Mouse (Mus musculus) limb, embryonic 13.5 days (tissue): ENCODE results near the gene Npcd. TPM values are rescaled to one million over a fixed set of nuclear protein-coding genes. Genes with fewer than 3 reads are reported as not detected.

ENCODE experiments used
- ATAC-seq: fragments of 200-750 bp; cut with Nextera tagmentation; 2 replicates; pipeline ENCODE4 v1.8.0; 2017; ENCODE audit warnings: low read depth, moderate number of reproducible peaks, moderate TSS enrichment; ENCODE audit not compliant: low FRiP score
- H3K27ac ChIP-seq: fragments of 300-500 bp; sonication (generic); 2 replicates; pipeline ENCODE4 v1.5.1; 2015; ENCODE audit warnings: inconsistent platforms, mild to moderate bottlenecking, moderate library complexity
- H3K27me3 ChIP-seq: fragments of 300-500 bp; sonication (generic); 2 replicates; pipeline ENCODE4 v1.6.1; 2015; ENCODE audit warnings: mild to moderate bottlenecking, inconsistent platforms
- H3K36me3 ChIP-seq: fragments of 300-500 bp; sonication (generic); 2 replicates; pipeline ENCODE4 v1.6.1; 2015; ENCODE audit warnings: inconsistent platforms, mild to moderate bottlenecking, moderate library complexity
- H3K4me1 ChIP-seq: fragments of 300-500 bp; sonication (generic); 2 replicates; pipeline ENCODE4 v1.6.1; 2015; ENCODE audit warnings: inconsistent platforms
- H3K4me2 ChIP-seq: fragments of 300-500 bp; sonication (generic); replicated peaks from 2 replicates; pipeline ENCODE4 v1.6.1; 2015; ENCODE audit warnings: inconsistent platforms, mild to moderate bottlenecking, moderate library complexity
- H3K4me3 ChIP-seq: fragments of 300-500 bp; sonication (generic); 2 replicates; pipeline ENCODE4 v1.5.1; 2015; ENCODE audit warnings: moderate library complexity, mild to moderate bottlenecking, inconsistent platforms
- H3K9ac ChIP-seq: fragments of 300-500 bp; sonication (generic); 2 replicates; pipeline ENCODE4 v1.6.1; 2015; ENCODE audit warnings: mild to moderate bottlenecking, inconsistent platforms
- H3K9me3 ChIP-seq: fragments of 300-500 bp; sonication (generic); 2 replicates; pipeline ENCODE4 v1.6.1; 2016; ENCODE audit warnings: inconsistent platforms
- WGBS: fragments of 180-500 bp; shearing (Covaris S2); methylation state at CpG from one replicate; pipeline ENCODE4 v1.1.7; 2015; 5-methylcytosine and 5-hydroxymethylcytosine counted together
- polyA plus RNA-seq: library from polyadenylated mRNA; unstranded; fragments of >200 nt; fragmentation: Nextera tagmentation; extraction: Ambion mirVana; gene quantifications from 2 replicates; pipeline ENCODE4 v1.2.1, GENCODE M21; 2015

Gene Npcd
- polyA plus RNA-seq, 1 experiment from 2014 or later, result 0.46 TPM

DNA sequence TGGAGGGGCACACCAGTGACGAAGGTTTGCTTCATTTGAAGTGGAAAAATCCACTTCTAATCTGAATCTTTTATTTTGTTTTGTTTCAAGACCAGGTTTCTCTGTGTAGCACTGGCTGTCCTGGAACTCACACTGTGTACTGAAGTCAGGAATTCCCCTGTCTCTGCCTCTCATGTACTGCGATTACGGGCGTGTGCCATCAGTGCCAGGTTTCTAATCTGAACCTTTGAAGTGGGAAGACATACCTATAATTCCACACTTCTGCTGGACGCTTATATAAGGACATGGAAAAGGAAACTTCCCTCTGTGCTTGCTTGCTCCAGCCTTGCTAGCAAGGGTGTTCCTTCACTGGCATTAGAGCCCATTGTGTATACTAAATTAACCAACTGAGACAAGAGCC lies 24.9 kb upstream of the Npcd start:
- no peak overlapping the region for H3K4me3 ChIP-seq
- no peak overlapping the region for H3K27ac ChIP-seq
- no peaks in the 10 kb centered on the region for H3K36me3 ChIP-seq
- H3K9me3 ChIP-seq, result no peaks in the 10 kb centered on the region
- 81% methylated on average over 5 of the region's 5 CpGs for WGBS
- H3K4me1 ChIP-seq, result no peaks in the 10 kb centered on the region; the same call in 1 of the 2 replicates
- no peak for ATAC-seq
- no peaks in the 10 kb centered on the region for H3K27me3 ChIP-seq
- no peak overlapping the region for H3K4me2 ChIP-seq
- H3K9ac ChIP-seq, result no peak overlapping the region

DNA sequence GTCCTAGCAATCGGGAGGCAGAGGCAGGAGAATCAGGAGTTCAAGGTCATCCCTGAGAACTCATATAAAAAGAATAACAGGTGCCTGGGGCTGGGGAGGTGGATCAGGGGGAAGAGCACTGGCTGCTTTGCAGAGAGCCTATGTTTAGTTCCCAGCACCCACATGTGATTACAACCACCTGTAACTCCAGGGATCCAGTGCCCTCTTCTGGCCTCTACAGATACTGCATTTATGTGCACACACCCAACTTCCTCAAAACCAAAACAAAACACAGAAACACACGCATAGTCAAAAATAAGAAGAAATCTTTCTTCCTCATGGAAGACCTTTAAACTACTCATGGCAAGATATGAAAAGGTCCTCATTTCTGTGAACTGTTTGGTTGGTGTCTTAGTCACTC lies 16.1 kb upstream of the Npcd start:
- Histone ChIP-seq H3K9me3 (no peaks in the 10 kb centered on the region), H3K9ac (no peak overlapping the region), H3K27ac (no peak overlapping the region), H3K36me3 (no peaks in the 10 kb centered on the region), H3K27me3 (no peaks in the 10 kb centered on the region), H3K4me1 (peaks cover 15% of the 10 kb centered on the region), H3K4me3 (no peak overlapping the region), H3K4me2 (no peak overlapping the region)
- ATAC-seq, result no peak
- 96% methylated on average over 2 of the region's 2 CpGs for WGBS

DNA sequence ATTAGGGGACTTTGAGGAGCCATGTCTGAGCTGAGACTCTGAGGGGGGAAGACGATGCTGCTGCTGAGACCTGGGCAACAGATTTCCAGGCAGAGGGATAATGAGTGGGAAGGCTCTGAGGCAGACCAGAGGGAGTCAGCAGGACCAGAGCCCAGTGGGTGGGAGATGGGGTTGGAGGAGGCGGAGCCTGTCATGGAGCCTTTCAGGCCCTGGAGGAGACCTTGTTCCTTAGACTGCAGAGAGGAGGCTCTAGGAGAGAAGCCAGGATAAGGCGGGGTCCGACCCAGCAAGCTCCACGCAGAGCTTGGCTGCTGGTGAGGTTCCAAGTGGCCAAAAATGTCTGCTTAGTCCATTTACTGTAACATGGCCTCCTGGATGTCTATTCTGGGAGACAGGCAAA lies 13.1 kb upstream of the Npcd start:
- 21% methylated on average over 5 of the region's 5 CpGs for WGBS
- Histone ChIP-seq H3K9ac (no peak overlapping the region), H3K4me1 (peaks cover 15% of the 10 kb centered on the region), H3K9me3 (no peaks in the 10 kb centered on the region), H3K36me3 (no peaks in the 10 kb centered on the region), H3K27me3 (no peaks in the 10 kb centered on the region), H3K4me2 (no peak overlapping the region), H3K4me3 (no peak overlapping the region), H3K27ac (peak overlapping the region; percentile 52; the same call in 1 of the 2 replicates)
- ATAC-seq, result peak; percentile 64; the same call in 1 of the 2 replicates

DNA sequence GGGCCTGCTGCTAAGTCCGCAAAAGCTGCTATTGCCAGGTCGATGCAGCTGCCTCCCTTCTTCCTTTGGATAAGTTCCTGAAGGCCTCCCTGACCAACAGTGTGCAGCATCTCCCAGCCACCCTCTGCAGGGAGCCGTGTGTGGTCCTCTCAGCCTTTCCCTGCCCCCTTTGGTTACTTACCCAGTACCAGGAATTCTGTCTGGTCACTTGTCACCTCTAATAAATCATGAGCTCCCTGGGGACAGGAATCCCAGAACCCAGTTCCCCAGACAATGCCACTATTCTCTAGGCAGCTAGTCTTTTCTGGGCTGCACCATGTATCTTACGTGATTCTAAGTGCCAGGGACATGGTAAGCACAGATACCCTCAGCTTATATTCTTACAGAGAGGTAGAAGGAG lies 11.9 kb upstream of the Npcd start:
- WGBS, result 64% methylated on average over 4 of the region's 4 CpGs

DNA sequence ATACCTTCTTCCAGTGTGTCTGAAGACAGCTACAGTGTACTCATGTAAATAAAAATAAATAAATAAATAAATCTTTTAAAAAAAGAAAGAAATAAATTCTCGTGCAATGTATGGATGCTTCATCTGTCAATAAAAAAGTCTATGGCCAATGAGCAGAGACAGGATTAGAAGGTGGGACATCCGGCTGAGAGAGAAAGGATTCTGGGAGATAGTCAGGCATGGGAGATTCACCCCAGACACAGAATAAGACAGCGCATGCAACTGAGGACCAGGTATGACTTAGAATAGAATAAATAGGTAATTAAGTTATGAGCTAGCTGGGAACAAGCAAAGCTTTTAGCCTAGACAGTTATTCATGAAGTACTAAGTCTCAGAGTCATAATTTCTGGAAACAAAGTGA lies 8.9 kb upstream of the Npcd start:
- Histone ChIP-seq H3K36me3 (no peaks in the 10 kb centered on the region), H3K27me3 (no peaks in the 10 kb centered on the region), H3K4me3 (no peak overlapping the region), H3K9ac (no peak overlapping the region), H3K27ac (no peak overlapping the region), H3K4me1 (peaks cover 12% of the 10 kb centered on the region), H3K9me3 (no peaks in the 10 kb centered on the region), H3K4me2 (no peak overlapping the region)
- WGBS, result 87% methylated on average over 3 of the region's 3 CpGs
- no peak for ATAC-seq

More for the DNA sequence above, 11.9 kb upstream of the Npcd start:
- H3K9me3 ChIP-seq, result no peaks in the 10 kb centered on the region
- no peaks in the 10 kb centered on the region for H3K27me3 ChIP-seq
- peaks cover 15% of the 10 kb centered on the region for H3K4me1 ChIP-seq
- no peak for ATAC-seq
- no peaks in the 10 kb centered on the region for H3K36me3 ChIP-seq
- H3K4me2 ChIP-seq, result no peak overlapping the region
- no peak overlapping the region for H3K9ac ChIP-seq
- H3K27ac ChIP-seq, result no peak overlapping the region
- no peak overlapping the region for H3K4me3 ChIP-seq

DNA sequence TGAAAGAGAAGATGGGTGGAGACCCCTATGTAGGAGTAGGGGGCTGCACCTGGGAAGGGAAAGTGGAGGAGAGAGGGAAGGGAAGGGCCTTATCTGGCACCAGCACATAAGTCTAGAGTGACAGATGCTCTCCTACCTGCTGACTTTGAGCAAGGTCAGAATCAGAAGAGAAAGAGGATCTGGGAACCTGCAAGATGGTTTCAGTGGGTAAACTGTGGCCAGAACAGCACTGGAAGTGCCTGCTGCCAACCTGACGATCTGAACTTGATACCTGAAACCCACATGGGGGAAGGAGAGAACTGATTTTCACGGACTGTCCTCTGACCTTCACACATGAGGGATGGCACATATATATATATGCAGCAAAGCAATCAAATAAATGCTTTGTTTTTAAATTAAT lies 6.2 kb upstream of the Npcd start:
- 49% methylated on average over 2 of the region's 2 CpGs for WGBS
- ATAC-seq, result no peak
- no peaks in the 10 kb centered on the region for H3K36me3 ChIP-seq
- H3K27me3 ChIP-seq, result no peaks in the 10 kb centered on the region
- H3K4me1 ChIP-seq, result peaks cover 2% of the 10 kb centered on the region; the same call in 1 of the 2 replicates
- H3K9ac ChIP-seq, result no peak overlapping the region
- H3K27ac ChIP-seq, result no peak overlapping the region
- no peaks in the 10 kb centered on the region for H3K9me3 ChIP-seq
- H3K4me3 ChIP-seq, result no peak overlapping the region
- H3K4me2 ChIP-seq, result no peak overlapping the region

DNA sequence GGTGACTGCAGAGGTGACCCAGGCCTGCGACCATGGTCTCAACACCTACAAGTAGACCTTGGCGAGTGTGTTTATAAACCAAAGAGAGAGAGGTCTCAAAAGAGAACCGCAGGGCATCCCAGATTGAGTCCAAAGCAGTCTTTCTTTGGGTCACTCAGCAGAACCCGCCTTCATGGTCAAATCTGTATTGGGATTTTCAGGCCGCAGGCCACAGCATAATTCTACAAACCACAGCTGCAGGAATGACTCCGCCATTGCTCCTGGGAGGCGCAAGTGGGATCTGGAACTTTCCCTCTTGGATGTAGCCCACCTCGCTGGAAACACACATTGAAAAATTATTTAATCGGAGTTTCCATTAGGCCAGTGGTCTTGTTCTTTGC lies 834 bp upstream of the Npcd start:
- WGBS, result 52% methylated on average over 9 of the region's 9 CpGs
- peak overlapping the region; percentile 83 for H3K4me3 ChIP-seq
- no peak for ATAC-seq
- H3K4me1 ChIP-seq, result peaks cover 40% of the 10 kb centered on the region
- H3K4me2 ChIP-seq, result peak overlapping the region; percentile 94
- H3K9me3 ChIP-seq, result no peaks in the 10 kb centered on the region
- peaks cover 12% of the 10 kb centered on the region for H3K36me3 ChIP-seq
- H3K27me3 ChIP-seq, result no peaks in the 10 kb centered on the region
- H3K9ac ChIP-seq, result peak overlapping the region; percentile 62; the same call in 1 of the 2 replicates
- peak overlapping the region; percentile 94 for H3K27ac ChIP-seq

DNA sequence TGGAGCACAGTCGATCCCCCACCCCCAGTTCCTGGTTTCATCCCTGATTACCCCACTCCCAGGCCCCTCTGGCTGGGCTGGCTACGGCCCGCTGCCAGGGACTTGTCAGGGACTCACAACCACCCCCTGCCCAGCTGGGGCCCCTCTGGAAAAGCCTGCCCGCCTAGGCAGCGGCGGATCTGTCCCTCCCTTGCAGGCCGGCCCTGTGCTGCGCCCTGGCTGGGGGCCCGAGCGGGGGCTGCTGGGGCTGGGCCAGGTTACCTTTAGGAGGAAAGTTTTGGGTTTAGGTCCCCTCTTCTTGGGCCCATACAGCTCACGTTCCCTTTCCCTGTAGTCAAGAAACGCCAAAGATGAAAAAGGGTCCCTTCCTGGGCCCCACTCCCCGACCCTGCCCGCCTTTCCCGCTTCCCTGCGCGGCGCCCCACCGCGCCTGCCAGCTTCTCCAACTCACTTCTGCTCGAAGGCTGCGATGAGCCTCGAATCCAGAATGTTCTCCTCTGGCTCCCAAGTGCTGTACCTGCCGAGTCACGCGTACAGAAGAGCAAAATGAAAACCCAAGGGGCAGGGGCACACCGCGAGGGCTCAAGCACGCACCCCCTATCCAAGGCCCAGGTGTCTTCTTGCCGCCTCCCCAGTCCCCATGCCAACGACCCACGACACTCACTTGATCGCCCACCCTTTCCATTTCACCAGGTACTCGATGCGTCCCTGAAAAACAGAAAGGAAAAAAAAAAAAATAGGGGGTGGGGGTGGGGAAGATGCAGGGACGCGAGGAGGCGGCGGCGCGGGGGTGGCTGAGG lies 586 bp downstream of the Npcd start:
- ATAC-seq, result peak; percentile 42
- Histone ChIP-seq H3K27ac (peak overlapping the region; percentile 95), H3K4me2 (peak overlapping the region; percentile 94), H3K27me3 (no peaks in the 10 kb centered on the region), H3K9ac (peak overlapping the region; percentile 94), H3K4me1 (peaks cover 51% of the 10 kb centered on the region), H3K36me3 (peaks cover 25% of the 10 kb centered on the region), H3K9me3 (no peaks in the 10 kb centered on the region), H3K4me3 (peak overlapping the region; percentile 83)
- WGBS, result under 1% methylated on average over 40 of the region's 41 CpGs

DNA sequence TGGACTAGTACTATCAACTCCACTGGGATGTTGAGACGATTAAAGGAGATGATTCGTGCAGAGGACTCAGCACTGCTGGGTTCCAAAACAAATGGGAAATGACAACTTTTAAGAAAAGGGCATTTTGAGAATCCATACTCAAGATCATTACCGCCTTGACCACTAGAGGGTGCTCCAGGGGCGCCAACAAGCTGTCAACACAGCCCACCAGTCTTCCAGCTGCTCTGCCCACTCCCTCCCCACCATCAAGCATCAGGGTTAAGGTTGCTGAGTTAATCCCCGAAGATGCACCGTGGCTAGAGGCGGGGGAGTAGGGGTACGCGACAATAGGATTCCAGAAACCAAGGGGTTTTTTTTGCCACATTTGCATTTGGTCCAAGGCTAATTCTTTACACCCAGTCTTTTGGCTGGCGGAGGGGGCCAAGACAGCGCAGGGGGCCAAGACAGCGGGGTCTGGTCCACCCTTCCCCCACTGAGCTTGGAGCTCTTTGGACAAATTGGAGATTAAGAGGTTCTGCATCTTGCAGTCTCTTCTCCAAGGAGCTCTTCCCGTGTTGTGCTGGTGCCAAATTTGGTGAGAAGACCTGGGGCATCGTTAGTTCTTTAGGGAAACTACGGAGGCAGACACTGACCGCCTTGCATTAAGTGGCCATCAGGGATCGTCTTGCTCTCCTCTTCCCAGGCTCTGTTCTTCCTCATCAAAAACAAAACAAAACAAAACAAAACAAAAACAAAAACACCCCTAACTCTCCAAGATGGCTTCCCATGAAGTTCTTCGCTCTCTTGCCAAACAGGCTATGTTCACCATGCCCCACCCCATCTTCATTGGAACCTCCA lies 1.8 kb downstream of the Npcd start:
- WGBS, result 34% methylated on average over 18 of the region's 18 CpGs
- no peaks in the 10 kb centered on the region for H3K27me3 ChIP-seq
- peak overlapping the region; percentile 83 for H3K4me3 ChIP-seq
- H3K9me3 ChIP-seq, result no peaks in the 10 kb centered on the region
- H3K4me2 ChIP-seq, result peak overlapping the region; percentile 94
- no peak for ATAC-seq
- peaks cover 37% of the 10 kb centered on the region for H3K36me3 ChIP-seq
- peaks cover 63% of the 10 kb centered on the region for H3K4me1 ChIP-seq
- no peak overlapping the region; the same call in 1 of the 2 replicates for H3K27ac ChIP-seq
- H3K9ac ChIP-seq, result peak overlapping the region; percentile 94

DNA sequence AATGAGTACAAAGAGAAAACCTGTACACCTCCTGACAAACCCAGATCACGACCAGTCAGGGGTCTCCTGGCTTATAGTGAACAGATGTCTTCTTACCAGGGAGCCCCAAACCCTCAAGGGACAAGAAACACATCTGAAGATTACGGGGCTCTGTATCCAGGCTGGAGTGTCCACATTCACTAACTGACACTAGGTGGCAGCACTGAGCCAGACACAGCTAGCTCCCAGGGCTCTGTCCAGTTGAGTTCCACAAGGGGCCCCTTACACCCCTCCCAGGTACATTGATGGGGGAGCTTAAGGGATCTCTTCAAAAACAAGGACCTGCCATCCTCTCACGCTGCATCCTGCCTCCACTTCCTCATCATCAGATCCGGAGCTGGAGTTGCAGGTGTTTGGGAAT lies 3.6 kb downstream of the Npcd start:
- peaks cover 52% of the 10 kb centered on the region for H3K36me3 ChIP-seq
- no peaks in the 10 kb centered on the region for H3K9me3 ChIP-seq
- H3K27me3 ChIP-seq, result no peaks in the 10 kb centered on the region
- 11% methylated on average over 4 of the region's 4 CpGs for WGBS
- peaks cover 76% of the 10 kb centered on the region for H3K4me1 ChIP-seq
- H3K27ac ChIP-seq, result no peak overlapping the region
- H3K4me3 ChIP-seq, result no peak overlapping the region
- no peak for ATAC-seq
- H3K9ac ChIP-seq, result 0 out of 2 replicates have a peak overlapping the region, but pooled peaks have one; percentile 6
- H3K4me2 ChIP-seq, result no peak overlapping the region

DNA sequence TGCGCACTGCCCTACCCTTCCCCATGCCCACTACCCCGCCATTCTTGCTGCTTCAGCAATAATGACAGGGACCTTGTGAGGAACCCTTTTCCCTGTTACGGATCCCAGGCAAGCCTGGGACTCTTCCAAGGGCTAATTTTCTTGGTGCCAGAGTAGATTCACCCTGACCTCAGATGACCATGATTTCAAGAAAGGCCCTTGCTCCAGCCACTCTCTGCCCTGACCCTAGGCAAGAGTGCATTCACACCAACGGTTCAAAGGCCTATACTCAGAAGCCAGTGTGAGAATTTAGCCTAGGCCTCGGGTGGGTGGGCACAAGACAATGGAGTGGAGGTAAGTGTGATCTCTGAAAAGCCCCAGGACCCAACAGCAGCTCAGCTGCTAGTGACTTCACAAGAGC lies 4.6 kb downstream of the Npcd start:
- 82% methylated on average over 5 of the region's 5 CpGs for WGBS
- Histone ChIP-seq H3K9ac (no peak overlapping the region), H3K4me2 (no peak overlapping the region), H3K4me1 (peaks cover 76% of the 10 kb centered on the region), H3K27me3 (no peaks in the 10 kb centered on the region), H3K9me3 (no peaks in the 10 kb centered on the region), H3K36me3 (peaks cover 58% of the 10 kb centered on the region), H3K27ac (no peak overlapping the region), H3K4me3 (no peak overlapping the region)
- no peak for ATAC-seq

DNA sequence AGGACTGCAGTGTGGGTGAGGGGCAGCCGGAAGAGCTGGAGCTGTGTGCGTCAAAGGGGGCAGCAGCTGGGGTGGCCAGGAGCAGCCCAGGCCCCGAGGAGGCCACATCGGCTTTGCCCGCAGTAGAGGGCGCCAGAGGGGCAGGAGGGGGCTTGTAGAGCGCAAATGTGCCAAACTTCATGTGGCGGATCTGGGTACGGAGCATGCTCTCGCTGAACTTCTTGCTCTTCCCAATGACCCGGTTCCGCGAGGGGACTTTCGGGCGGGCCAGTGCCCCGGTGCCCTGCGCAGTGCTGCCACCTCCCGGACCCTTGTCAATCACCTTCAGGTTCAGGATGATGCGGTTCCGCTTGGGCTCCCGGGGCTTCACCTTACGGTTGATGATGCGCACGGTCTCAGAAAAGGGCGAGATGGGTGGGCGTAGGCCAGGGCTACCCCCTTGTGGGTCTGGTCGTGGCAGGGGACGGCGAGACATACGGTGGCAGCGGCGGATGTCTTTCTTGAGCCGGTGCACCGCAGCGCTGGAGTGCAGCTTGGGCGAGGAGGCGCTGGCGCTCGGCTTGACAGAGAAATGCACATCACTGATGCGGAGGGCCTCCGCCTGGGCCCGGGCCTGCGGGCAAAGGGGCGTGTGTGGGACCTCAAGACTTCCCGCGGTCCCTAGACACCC lies 5.5 kb downstream of the Npcd start:
- H3K9ac ChIP-seq, result peak overlapping the region; percentile 53; the same call in 1 of the 2 replicates
- H3K27ac ChIP-seq, result no peak overlapping the region
- peaks cover 59% of the 10 kb centered on the region for H3K36me3 ChIP-seq
- peaks cover 76% of the 10 kb centered on the region for H3K4me1 ChIP-seq
- no peak for ATAC-seq
- no peaks in the 10 kb centered on the region for H3K27me3 ChIP-seq
- H3K4me3 ChIP-seq, result no peak overlapping the region
- H3K9me3 ChIP-seq, result no peaks in the 10 kb centered on the region
- 64% methylated on average over 46 of the region's 46 CpGs for WGBS
- H3K4me2 ChIP-seq, result peak overlapping the region; percentile 32
